Mouse (Mus musculus) E14TG2a.4 (cell line): ENCODE measurements at regions not wholly inside any gene's neighbourhood (a gene's known extent, or its start where the extent isn't known, plus 50 kb on each side); places are given as distances from the start of the nearest gene placed in this dataset.

ENCODE experiments used
- H3K27me3 ChIP-seq: 2 replicates; pipeline ENCODE4 v1.6.1; 2014; ENCODE audit warnings: low read length, control low read depth; ENCODE audit not compliant: insufficient read depth
- H3K36me3 ChIP-seq: 2 replicates; pipeline ENCODE4 v1.6.1; 2014; ENCODE audit warnings: low read length, control low read depth; ENCODE audit not compliant: insufficient read depth
- H3K4me1 ChIP-seq: replicated peaks from 2 replicates; pipeline ENCODE4 v1.6.1; 2014; ENCODE audit warnings: low read depth, low read length, control low read depth
- H3K4me3 ChIP-seq: replicated peaks from 2 replicates; pipeline ENCODE4 v1.5.1; 2014; ENCODE audit warnings: mild to moderate bottlenecking, low read length
- H3K9me3 ChIP-seq: 2 replicates; pipeline ENCODE4 v1.6.1; 2014; ENCODE audit warnings: low read length, control low read depth
- CTCF ChIP-seq: conservative IDR thresholded peaks from 2 replicates; pipeline ENCODE4 v1.5.1; 2014; ENCODE audit warnings: low read length
- NANOG ChIP-seq: IDR thresholded peaks from 2 replicates; pipeline ENCODE4 v1.6.1; 2014; ENCODE audit warnings: borderline replicate concordance, low read length, mixed read lengths
- POU5F1 ChIP-seq: IDR thresholded peaks from 2 replicates; pipeline ENCODE4 v1.6.1; 2014; ENCODE audit warnings: low read length, borderline replicate concordance

- H3K4me3 ChIP-seq = no peak overlapping the region
- TF ChIP-seq POU5F1 (no peak), CTCF (peak; percentile 57), NANOG (no peak)
- H3K4me1 ChIP-seq = no peaks in the 10 kb centered on the region
- no peaks in the 10 kb centered on the region for H3K36me3 ChIP-seq
- H3K27me3 ChIP-seq = no peaks in the 10 kb centered on the region
- no peaks in the 10 kb centered on the region for H3K9me3 ChIP-seq
Measured at GRCm38 (mm10) chr16:51315608-51316007, 715.4 kb upstream of the Cblb start.

DNA sequence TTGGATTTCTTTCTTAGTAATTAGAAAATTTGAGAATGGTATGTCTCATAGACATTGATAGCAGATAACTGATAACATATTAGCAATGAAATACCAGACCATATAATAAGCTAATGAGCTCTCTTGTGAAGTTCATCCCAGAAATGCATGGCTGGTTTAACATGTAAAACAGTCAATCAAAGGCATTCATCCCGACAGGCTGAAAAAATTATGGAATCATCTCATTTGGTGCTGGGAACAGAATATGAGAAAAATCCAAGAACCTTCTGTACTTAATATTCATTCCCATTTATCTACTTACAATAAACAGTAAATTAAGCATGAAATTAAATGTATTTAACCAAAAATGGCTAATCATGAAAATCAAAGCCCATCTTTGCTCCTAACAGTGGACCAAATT, 698.8 kb upstream of the Cblb start:
- no peaks in the 10 kb centered on the region for H3K27me3 ChIP-seq
- no peak for TF ChIP-seq CTCF
- no peak for TF ChIP-seq NANOG
- TF ChIP-seq POU5F1 = no peak
- no peaks in the 10 kb centered on the region for H3K9me3 ChIP-seq
- H3K36me3 ChIP-seq = no peaks in the 10 kb centered on the region
- no peak overlapping the region for H3K4me3 ChIP-seq
- H3K4me1 ChIP-seq = no peaks in the 10 kb centered on the region

- Histone ChIP-seq H3K4me1 (no peaks in the 10 kb centered on the region), H3K36me3 (no peaks in the 10 kb centered on the region), H3K27me3 (no peaks in the 10 kb centered on the region), H3K9me3 (no peaks in the 10 kb centered on the region), H3K4me3 (no peak overlapping the region)
- no peak for TF ChIP-seq POU5F1
- no peak for TF ChIP-seq NANOG
- no peak for TF ChIP-seq CTCF
Measured at GRCm38 (mm10) chr16:51334972-51335371, 696.1 kb upstream of the Cblb start.

DNA sequence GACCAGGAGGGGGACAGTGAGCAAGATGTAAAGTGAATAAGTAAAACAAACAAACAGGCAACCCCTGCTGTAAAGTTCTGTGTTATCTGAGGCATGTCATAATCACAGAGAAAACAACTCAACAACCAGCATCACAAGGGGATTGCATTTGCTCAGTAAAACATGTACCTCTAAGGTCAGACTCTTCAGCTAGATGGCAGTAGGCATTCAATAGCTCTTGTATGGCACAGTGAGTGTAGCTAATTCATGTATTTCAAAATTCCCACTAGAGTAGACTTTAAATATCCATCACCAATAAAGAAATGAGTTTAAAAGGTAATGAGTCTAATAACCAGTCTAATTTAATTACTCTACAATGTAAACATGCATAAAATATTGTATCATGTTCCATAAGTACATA, 683.9 kb upstream of the Cblb start:
- H3K4me3 ChIP-seq = no peak overlapping the region
- H3K9me3 ChIP-seq = no peaks in the 10 kb centered on the region
- TF ChIP-seq CTCF (no peak), NANOG (no peak), POU5F1 (no peak)
- no peaks in the 10 kb centered on the region for H3K4me1 ChIP-seq
- H3K36me3 ChIP-seq = no peaks in the 10 kb centered on the region
- H3K27me3 ChIP-seq = no peaks in the 10 kb centered on the region

GRCm38 (mm10) chr16:51352151-51352550, 678.9 kb upstream of the Cblb start:
- Histone ChIP-seq H3K36me3 (no peaks in the 10 kb centered on the region), H3K27me3 (no peaks in the 10 kb centered on the region), H3K4me1 (no peaks in the 10 kb centered on the region), H3K9me3 (no peaks in the 10 kb centered on the region), H3K4me3 (no peak overlapping the region)
- TF ChIP-seq CTCF (no peak), NANOG (no peak), POU5F1 (no peak)

DNA sequence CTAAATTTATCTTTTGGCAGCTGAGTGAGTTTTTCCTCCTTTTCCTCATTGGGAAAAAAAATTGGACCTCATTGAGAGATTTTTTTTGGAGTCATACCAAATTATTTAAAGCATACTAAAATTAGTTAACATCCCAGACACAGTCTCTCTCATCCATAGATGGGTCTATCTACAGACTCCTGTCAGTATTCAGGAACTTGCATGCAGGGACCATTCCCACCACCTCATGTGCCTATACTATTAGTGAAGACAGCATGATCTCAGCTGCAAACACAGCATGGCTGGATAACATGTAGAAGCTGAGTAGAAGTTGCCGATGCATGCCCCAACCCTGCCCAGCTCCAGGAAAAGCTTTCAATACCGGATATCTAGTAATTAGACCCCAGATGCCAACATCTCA, 677.2 kb upstream of the Cblb start:
- Histone ChIP-seq H3K36me3 (no peaks in the 10 kb centered on the region), H3K4me3 (no peak overlapping the region), H3K4me1 (no peaks in the 10 kb centered on the region), H3K9me3 (no peaks in the 10 kb centered on the region), H3K27me3 (no peaks in the 10 kb centered on the region)
- TF ChIP-seq NANOG = no peak
- TF ChIP-seq CTCF = no peak
- no peak for TF ChIP-seq POU5F1

- Histone ChIP-seq H3K36me3 (no peaks in the 10 kb centered on the region), H3K27me3 (no peaks in the 10 kb centered on the region), H3K9me3 (no peaks in the 10 kb centered on the region), H3K4me3 (no peak overlapping the region), H3K4me1 (no peaks in the 10 kb centered on the region)
- TF ChIP-seq POU5F1 (no peak), NANOG (no peak), CTCF (no peak)
Measured at GRCm38 (mm10) chr16:51370070-51370469, 661.0 kb upstream of the Cblb start.

- TF ChIP-seq NANOG = no peak
- no peak for TF ChIP-seq CTCF
- no peak for TF ChIP-seq POU5F1
- Histone ChIP-seq H3K4me3 (no peak overlapping the region), H3K9me3 (no peaks in the 10 kb centered on the region), H3K36me3 (no peaks in the 10 kb centered on the region), H3K4me1 (no peaks in the 10 kb centered on the region), H3K27me3 (no peaks in the 10 kb centered on the region)
Measured at GRCm38 (mm10) chr16:51386456-51386855, 644.6 kb upstream of the Cblb start.

- no peak overlapping the region for H3K4me3 ChIP-seq
- no peak for TF ChIP-seq CTCF
- no peak for TF ChIP-seq NANOG
- TF ChIP-seq POU5F1 = no peak
- no peaks in the 10 kb centered on the region for H3K9me3 ChIP-seq
- no peaks in the 10 kb centered on the region for H3K4me1 ChIP-seq
- no peaks in the 10 kb centered on the region for H3K36me3 ChIP-seq
- no peaks in the 10 kb centered on the region for H3K27me3 ChIP-seq
Measured at GRCm38 (mm10) chr16:51387498-51387897, 643.5 kb upstream of the Cblb start.
